Mouse (Mus musculus) hematopoietic stem cell, adult 5-6 weeks (primary cell): ENCODE measurements at regions not wholly inside any gene's neighbourhood (a gene's known extent, or its start where the extent isn't known, plus 50 kb on each side); places are given as distances from the start of the nearest gene placed in this dataset.

Experiments used
- ATAC-seq, 2 experiments: fragments of 125-278 bp in 1 of 2; replicated peaks in 1 of 2; 2 replicates each; pipeline ENCODE4 v1.8.0; 2016 to 2017; ENCODE audit warnings: inconsistent platforms in 2 of 2, mild to moderate bottlenecking in 2 of 2, moderate number of reproducible peaks in 2 of 2, low read depth in 1 of 2, moderate TSS enrichment in 1 of 2; ENCODE audit not compliant: low FRiP score in 2 of 2, poor library complexity in 2 of 2, severe bottlenecking in 2 of 2, insufficient read depth in 1 of 2, low TSS enrichment in 1 of 2

DNA sequence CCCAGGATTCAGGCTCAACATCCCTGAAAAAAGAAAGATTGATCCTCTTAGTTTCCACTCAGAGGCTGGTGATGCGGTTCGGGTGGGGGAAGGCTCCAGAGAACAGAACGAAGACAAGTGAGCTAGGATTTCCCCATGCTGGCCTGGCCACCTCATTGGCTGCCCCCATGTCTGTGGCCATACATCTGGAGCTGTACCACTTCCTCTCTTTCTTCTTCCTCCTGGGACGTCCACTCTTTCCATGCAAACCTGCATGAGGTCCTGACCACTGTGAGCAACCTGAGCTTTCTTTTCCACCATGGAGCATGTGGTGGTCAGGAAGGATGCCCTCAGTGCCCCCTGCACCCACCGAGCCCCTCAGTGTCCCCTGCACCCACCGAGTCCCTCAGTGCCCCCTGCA lies 288.8 kb downstream of the Irs2 start:
- no peak for ATAC-seq

DNA sequence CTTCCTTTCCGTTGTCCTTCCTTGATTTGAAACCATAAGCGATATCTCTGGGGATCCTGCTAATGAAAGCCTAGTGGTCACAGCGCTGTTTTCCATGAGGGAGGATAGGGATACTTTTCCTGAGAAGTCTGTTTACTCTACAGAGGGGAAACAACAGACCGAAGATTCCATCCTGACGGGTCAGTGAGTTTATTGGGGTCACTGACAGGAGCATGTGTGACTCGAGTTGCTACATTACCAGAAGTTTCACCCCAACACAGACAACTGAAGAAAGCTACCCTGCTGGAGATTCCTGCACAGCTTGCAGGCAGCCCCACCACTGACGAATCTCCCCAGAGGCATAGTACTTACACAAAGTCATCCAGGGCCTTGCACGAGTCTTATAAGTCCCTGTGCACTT lies 291.0 kb downstream of the Irs2 start:
- ATAC-seq, result no peak

DNA sequence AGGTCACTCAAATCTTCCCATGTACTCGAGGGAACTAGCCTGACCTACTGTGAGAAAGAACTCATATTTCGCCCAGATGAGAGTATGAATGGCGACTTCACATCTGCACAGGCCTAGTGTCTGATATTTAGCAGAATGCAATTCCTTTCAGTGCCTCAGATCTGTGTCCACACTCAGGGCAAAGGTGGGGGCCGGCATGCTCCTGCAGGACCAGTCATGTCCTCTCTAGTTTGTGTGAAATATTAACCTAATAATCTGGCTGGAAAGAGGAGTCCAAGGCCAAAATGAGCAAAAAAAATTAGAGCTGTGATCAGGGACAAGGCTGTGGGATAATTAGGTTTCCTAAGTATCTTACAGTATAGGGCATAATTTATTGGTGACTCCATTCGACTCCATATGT lies 292.1 kb downstream of the Irs2 start:
- ATAC-seq, result no peak

DNA sequence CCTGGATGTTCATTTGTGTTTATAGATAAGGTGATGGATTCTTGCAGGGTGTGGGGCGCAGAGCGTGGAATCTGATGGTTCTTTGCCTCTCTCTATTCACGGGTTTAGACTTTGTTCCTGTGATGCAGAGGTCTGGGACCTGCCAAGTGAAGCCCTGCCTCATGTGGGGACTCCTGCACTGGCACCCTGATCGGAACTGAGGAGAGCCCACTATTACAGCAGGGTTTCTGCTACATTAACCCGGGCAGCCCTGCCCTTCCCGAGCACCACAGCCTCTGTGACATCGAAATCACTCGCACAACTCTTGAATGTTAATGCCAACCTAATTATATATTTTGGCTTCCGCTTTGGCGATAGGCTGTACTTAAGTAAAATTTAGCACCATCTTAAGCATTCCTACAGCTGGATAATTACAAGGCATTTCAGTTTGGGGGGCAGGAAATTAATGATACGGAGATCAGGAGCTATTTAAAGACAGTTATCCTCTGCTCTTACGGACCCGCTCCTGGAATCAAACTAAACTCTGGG lies 294.7 kb downstream of the Irs2 start:
- ATAC-seq, result no peak

DNA sequence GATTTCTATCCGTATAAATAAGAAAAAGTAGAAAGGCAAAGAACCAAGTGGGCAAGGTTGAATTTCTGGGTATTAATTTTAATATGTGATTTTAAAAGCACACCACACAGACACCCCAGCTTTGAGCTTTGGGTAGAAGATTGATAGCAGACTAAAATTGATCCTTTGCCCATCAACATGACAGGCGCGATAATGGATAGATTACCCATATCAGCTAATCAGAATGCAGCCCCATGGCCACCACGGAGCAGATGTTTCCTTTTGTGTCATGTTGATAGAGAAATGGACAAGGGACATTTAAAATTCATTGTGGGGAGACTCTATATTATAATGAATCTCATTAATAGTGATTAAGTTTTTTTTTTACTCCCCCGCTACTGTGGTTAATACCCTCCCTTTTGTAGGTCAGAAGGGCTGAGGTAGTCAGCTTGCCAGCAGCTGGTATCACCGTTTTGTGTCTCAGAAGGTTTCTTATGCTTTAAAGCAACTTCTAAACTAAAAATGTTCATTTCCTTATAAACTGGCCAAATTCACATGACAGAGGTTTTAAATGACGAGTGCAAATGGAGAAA lies 296.1 kb downstream of the Irs2 start:
- ATAC-seq, result no peak

DNA sequence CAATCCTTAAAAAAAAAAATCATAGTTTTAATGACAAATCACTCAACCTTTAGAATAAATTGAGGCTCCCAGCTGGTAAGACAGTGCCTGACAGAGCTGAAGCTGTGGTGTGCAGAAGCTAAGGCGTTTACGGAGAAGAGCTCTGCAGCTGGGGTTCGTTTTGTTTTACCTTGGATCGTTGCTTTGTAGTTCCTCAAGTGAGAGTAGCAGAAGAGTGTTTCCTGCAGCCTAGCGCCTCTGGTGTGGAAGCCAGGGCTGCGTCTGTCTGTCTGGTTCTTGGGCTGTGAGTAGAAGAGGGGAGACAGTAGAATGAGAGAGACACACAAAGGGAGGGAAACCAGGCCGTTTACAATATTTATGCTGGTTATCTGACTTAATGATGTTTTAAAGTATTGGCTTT lies 296.8 kb downstream of the Irs2 start:
- no peak for ATAC-seq

DNA sequence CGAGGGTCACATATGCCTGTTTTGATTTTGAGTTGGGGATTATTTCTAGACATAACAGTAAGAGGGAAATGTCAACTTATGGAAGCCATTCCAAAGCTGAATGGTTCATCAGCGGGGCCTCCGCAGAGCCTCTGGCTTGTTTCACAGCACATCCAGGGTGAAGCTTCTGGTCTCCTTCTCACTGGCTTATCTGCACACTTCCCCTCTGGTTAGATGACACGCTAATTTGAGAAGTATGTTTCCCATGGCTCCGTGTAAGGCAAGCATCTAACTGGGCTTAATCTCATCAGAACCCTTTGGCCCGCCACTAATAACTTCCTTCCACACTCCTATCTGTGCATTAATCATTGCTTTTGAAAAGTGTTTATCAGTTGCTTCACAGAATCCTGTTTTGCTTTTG lies 299.7 kb downstream of the Irs2 start:
- no peak for ATAC-seq

DNA sequence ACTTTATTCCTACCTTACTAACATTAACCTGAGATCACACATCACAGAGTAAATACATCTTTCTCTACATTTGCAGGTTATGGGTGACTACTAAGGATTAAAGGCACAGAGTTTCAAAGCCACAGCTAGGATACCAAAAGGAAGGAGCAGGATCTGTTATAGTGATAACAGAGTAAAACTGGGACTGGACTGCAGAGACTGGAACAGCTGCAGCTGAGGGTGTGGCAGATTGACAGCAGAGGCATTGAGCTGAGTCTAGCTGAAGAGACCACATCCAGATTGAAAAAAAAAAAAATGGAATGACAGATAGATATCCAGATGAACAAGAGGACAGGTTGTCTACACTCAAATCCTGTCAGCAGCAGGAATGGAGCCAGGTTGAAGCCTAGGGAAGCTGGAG lies 301.1 kb downstream of the Irs2 start:
- ATAC-seq, result no peak

DNA sequence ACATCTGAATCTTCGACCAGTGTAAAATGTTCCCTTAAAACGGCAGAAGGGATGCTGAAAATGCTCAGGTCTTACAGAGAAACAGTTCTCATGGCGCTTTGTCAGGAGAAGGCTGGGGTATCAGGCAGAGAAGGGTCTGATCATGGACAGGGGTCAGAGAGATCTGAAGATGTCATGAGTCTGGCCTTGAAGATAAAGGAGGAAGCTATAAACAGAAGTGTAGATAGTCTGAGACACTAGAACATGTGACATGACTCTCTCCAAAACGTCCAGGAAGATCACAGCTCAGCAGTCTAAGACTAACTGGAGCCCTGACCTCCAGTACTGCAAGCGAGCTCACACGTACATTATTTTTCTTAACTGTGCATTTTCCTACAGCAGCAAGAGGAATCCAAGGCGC lies 302.3 kb downstream of the Irs2 start:
- no peak for ATAC-seq

DNA sequence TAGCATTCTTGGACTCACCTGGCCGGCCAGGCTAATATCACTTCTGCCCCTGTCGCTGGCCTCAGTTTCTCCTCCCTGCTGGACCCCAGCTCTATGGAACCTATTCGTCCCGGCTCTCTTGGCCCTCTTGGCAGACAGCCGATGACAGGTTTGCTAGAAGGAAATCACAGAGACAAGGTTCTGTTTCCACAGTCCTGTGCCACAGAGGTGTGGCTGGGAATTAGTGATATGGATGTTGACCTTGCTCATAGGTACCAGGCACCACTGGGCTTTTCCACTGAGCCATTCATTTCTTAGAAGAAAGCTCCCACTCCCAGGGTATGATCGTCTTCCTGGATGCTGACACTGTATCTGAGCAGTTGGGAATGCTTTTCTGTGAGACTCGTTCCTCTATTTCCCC lies 305.5 kb downstream of the Irs2 start:
- no peak for ATAC-seq

DNA sequence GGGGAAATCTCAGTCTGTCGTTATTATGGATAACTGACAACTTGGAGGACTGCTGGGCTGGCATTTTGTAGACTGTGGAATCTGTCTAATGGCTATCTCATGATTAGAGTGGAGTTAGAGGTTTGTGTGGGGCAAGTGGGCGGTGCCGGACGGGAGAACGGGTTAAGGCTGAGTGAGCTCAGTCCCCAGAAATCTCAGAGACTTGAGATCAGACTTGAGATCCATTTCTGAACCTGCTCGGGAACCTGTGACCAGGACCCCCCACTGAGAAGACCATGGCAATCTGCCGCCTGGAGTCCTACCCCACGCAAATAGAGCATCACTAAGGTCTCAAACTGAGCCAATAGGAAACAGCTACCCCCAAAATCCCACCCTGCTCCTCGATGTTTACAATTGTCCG lies 306.0 kb downstream of the Irs2 start:
- ATAC-seq, result no peak

DNA sequence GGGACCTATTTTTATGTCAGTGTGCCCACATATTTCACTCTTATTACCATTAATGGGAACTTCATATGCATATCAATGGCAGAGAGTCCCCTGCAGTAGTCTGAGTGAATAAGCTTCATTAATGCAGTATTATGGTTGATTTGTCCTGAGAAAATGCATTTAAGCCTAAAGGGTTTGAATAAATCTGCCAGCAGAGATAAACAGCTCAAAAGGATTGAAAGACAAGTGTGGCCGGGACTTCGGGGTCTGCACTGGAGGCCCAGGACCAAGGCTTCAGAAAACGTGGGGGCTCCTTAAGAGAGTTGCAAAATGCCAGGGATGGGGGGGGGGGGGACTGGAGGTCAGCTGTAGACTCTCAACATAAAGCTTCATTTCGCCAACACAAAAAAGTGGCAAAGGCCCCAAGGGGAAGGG lies 306.6 kb downstream of the Irs2 start:
- no peak for ATAC-seq

DNA sequence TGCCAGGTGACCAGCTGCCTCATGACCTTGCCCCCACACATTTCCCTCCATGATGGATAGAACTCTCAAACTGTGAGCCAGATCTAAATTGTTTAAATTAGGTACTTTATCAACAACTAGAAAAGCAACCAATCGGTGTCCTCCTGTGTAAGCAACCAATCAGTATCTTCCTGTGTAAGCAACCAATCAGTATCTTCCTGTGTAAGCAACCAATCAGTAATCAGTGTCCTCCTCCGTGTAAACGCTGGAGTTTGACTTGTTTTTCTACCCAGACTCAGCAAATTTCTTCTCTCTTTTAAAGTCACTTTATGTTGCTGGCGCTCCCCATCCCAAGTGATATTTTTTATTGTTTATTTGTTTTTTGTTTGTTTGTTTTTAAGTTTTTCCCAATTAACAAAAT lies 307.0 kb downstream of the Irs2 start:
- no peak for ATAC-seq

DNA sequence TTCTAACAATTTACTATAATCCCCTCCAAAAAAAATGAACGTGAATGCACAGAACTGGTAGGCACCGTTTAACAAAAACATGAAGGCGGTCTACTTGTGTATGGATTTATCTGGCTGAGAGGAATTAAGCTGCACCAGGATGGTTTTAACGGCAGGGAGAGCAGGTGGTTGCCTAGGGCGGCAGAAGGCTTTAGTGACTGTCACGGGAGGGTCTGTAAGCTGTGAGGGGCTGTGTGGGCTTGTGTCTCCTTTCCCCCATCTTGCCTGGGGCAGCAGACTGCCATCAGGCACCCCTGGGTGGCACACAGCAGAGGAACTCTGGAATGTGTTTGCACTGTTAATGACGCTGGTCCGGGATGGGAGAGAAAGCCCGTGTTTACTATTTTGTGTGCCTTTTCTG lies 308.6 kb downstream of the Irs2 start:
- no peak for ATAC-seq

DNA sequence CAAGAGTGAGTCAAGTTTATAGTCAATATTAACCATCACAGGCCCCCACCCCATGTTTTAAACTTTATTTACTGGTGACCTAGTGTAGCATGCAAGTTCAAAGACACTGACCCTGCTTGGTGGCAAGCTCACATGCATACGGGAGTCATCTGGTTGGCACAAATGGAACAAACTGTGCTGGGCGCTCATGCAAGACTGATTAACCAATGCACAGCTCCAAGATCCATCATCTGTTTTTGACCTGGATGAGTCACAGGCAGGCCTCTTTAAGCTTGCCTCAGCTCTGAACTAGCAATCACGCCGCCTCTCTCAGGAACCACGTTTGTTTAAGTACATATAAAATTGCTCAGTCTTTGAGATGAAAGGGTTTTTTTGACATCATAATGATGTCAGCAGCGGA lies 313.1 kb downstream of the Irs2 start:
- ATAC-seq, result no peak

DNA sequence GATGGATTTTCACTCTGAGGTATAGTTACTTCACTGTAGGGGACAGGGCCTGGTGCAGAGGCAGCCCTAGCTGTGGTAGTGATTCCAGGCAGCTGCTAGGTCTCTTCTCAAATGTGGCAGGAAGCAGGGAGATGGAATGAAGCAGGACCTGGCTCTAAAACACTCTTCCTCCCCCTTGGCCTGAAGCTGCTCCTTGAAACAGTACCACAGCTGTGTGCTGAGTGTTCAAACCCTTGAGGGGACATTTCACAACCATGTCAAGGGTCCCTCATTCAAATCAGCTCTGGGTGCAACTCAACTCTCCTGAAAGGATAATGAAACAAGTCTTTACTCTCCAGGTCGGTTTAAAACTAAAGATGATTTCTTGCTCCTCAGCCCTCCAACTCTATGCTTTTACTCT lies 317.6 kb downstream of the Irs2 start:
- no peak for ATAC-seq

DNA sequence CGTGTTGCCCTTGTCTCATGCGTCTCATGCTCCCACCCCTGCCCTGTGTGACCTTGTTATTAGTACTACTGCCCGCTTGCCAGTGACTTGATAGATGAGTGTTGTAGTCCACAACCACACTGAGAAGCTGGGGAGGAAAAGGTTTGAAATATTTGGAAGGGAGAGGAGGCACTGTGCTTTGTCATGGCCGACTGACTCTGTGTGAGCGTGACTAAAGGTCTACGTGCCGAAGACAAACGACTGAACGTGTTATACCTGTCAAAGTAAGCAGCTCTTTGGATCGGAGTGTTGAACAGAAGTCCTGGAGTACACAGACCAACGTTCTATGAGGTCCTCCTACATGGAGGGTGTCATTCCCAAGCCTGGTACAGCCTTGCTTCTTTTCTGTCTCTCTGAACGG lies 318.4 kb downstream of the Irs2 start:
- ATAC-seq, result no peak

DNA sequence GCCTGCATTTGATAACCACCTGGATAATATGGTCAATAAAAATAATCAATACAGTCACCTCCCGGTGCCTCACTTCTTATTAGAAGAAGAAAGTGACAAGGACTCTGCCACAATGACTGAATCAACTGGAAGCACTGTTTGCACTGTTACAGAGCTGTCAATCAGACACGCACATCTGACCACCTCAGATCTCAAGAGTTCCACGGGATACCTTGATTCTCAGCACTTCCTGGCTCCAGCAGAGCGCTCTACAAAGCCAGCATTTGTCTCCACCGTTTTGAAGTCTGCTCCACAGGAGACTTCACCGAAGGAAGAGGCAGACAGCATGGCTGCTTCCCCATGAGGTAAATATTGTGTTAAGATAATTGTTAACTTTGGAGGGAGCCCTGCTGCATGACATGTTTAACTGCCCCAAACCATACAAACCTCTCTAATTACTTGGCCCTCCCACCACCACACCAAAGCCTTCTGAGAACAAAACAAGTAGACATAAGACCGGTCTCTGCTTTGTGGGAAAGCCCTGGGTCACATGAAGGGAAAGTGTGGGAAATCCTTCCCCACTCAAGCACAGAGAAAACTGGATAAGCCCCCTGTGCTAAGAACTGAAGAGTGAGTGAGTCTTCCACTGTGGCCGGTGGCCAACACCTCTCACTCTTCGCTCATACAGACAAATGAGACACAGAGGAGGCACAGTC lies 320.2 kb downstream of the Irs2 start:
- ATAC-seq, result no peak
